Mouse (Mus musculus): ENCODE results near the gene Ttc17. TPM values are rescaled to one million over a fixed set of nuclear protein-coding genes. Genes with fewer than 3 reads are reported as not detected.
A peak's percentile ranks its signal among the peaks of the same experiment; 100 is the strongest.

Ttc17 gene
- total and polyA plus RNA-seq, 2 experiments from 2014 or later, result 19.1 to 22.9 TPM

DNA sequence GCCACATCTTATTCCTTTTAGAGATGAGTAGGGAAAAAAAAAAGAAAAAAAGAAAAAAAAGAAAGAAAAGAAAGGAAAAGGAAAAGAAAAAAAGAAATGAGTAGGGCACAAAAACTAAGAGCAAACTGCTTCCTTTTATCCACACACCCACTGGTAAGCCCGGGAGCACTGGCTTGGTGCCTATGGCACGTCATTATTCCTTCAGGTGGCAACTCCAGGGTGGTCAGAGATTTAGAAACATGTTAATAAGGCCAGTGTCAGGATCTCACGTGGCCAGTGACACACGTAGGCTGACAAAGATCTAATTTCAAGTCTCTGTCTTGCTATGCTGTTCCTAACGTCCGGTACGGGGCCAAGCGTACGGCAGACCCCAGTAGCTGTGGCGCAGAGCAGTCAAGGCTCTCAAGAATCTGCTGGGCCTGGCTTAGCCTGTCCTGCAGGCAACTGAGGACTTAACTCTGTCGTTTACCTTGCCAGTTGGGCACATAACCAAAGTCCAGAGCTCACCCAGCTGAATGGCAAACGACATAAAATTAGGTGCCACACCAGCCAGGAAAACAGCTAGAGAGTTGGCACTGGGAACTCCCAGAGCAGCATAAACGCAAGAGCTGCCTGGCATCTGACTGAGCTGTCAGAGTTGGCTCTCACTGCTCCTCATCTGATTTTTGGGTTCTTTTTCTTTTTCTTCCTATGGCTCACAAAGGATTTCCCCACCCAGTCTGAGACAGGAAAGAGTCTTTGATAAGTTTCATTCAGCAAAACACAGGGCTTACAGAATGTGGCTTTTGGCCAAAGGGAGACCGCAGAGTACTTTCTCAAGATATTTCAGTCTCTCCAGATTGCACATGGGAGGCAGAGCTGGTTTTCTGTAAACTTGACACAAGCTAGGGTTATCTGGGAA lies 72.4 kb downstream of the Ttc17 start:
- WGBS, result 66% methylated on average over 14 of the region's 14 CpGs
- Histone ChIP-seq H3K4me2 (ENCODE audit: low read depth, low read length) (no peak overlapping the region), H3K4me3 (ENCODE audit: low read length) (no peak overlapping the region), H3K4me1 (ENCODE audit: insufficient read depth, low read length) (no peaks in the 10 kb centered on the region), H3K36me3 (ENCODE audit: insufficient read depth, low read length) (peaks cover 32% of the 10 kb centered on the region; the same call in 1 of the 2 replicates), H3K9me3 (ENCODE audit: low read length) (no peaks in the 10 kb centered on the region), H3K9ac (replicated peaks; ENCODE audit: low read length) (no peak overlapping the region), H3K27me3 (ENCODE audit: insufficient read depth, low read length) (no peaks in the 10 kb centered on the region), H3K27ac (peak overlapping the region; percentile 2; the same call in 1 of the 2 replicates)
- ATAC-seq (no peak), DNase-seq (ENCODE audit: low spot score) (peak; percentile 19)
- TF ChIP-seq CTCF (IDR thresholded peaks at IDR 0.05; ENCODE audit: low read depth), result no peak

DNA sequence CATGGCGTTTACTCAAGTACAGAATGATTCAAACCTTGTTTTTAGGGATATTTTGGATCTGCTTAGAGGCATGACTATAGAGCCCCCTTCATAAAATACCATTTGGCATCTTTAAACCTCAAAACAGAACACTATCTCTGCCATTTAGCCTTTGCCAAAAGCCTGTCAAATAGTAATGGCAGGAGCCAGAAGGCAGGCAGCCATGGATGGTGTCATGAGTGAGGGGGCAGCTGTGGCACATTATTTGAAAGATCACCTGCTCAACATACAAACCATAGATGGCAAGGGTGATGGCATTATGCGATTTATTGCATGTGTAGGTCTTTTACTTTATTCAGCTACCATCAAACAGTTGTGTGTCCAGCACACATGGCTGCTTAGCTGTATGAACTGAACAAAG lies 73.4 kb downstream of the Ttc17 start:
- no peak for DNase-seq (ENCODE audit: low spot score)

GRCm38 (mm10) chr2:94329336-94329735 lies 77.2 kb downstream of the Ttc17 start:
- DNase-seq (ENCODE audit: low spot score), result no peak
- Histone ChIP-seq H3K4me2 (ENCODE audit: low read depth, low read length) (no peak overlapping the region), H3K4me3 (ENCODE audit: low read length) (no peak overlapping the region), H3K9me3 (ENCODE audit: low read length) (no peaks in the 10 kb centered on the region), H3K27me3 (ENCODE audit: insufficient read depth, low read length) (no peaks in the 10 kb centered on the region), H3K36me3 (ENCODE audit: insufficient read depth, low read length) (peaks cover 53% of the 10 kb centered on the region; the same call in 1 of the 2 replicates), H3K27ac (no peak overlapping the region), H3K9ac (replicated peaks; ENCODE audit: low read length) (no peak overlapping the region), H3K4me1 (ENCODE audit: insufficient read depth, low read length) (no peaks in the 10 kb centered on the region)
- TF ChIP-seq CTCF (IDR thresholded peaks at IDR 0.05; ENCODE audit: low read depth), result no peak
- ATAC-seq, result no peak
- 94% methylated on average over 13 of the region's 13 CpGs for WGBS

More for the DNA sequence above, 73.4 kb downstream of the Ttc17 start:
- Histone ChIP-seq H3K27ac (no peak overlapping the region), H3K9me3 (ENCODE audit: low read length) (no peaks in the 10 kb centered on the region), H3K27me3 (ENCODE audit: insufficient read depth, low read length) (no peaks in the 10 kb centered on the region), H3K36me3 (ENCODE audit: insufficient read depth, low read length) (peaks cover 33% of the 10 kb centered on the region; the same call in 1 of the 2 replicates), H3K4me2 (ENCODE audit: low read depth, low read length) (no peak overlapping the region), H3K4me1 (ENCODE audit: insufficient read depth, low read length) (no peaks in the 10 kb centered on the region), H3K4me3 (ENCODE audit: low read length) (no peak overlapping the region), H3K9ac (replicated peaks; ENCODE audit: low read length) (no peak overlapping the region)
- 90% methylated on average over 2 of the region's 2 CpGs for WGBS
- no peak for TF ChIP-seq CTCF (IDR thresholded peaks at IDR 0.05; ENCODE audit: low read depth)
- no peak for ATAC-seq

GRCm38 (mm10) chr2:94327836-94328235 lies 78.7 kb downstream of the Ttc17 start:
- no peak for ATAC-seq
- no peak overlapping the region for H3K4me2 ChIP-seq (ENCODE audit: low read depth, low read length)

DNA sequence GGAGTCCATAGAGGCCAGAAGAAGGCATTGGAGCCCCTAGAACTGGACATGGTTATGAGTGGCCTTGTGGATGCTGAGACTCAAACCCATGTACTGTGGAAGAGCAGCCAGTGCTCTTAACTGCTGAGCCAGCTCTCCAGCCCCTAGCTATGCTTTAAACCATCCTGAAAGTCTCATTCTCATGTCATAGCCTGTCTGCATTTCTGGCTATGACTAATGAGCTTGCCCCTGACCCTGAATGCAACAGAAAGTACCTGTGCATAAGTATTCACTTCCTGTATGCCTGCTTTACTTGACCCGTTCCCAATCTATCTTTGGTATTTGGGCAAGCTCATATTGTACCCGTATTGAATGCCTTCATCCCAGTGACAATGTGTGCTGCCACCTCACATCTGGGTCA lies 86.7 kb downstream of the Ttc17 start:
- no peak for TF ChIP-seq CTCF (IDR thresholded peaks at IDR 0.05; ENCODE audit: low read depth)
- peaks cover 55% of the 10 kb centered on the region; the same call in 1 of the 2 replicates for H3K36me3 ChIP-seq (ENCODE audit: insufficient read depth, low read length)
- DNase-seq (ENCODE audit: low spot score), result no peak
- H3K27me3 ChIP-seq (ENCODE audit: insufficient read depth, low read length), result no peaks in the 10 kb centered on the region
- no peaks in the 10 kb centered on the region for H3K4me1 ChIP-seq (ENCODE audit: insufficient read depth, low read length)
- no peaks in the 10 kb centered on the region for H3K9me3 ChIP-seq (ENCODE audit: low read length)
- no peak overlapping the region for H3K9ac ChIP-seq (replicated peaks; ENCODE audit: low read length)
- WGBS, result 90% methylated on average over 2 of the region's 2 CpGs
- no peak for ATAC-seq
- H3K27ac ChIP-seq, result no peak overlapping the region
- no peak overlapping the region for H3K4me2 ChIP-seq (ENCODE audit: low read depth, low read length)
- H3K4me3 ChIP-seq (ENCODE audit: low read length), result no peak overlapping the region

More at GRCm38 (mm10) chr2:94327836-94328235, 78.7 kb downstream of the Ttc17 start:
- H3K27me3 ChIP-seq (ENCODE audit: insufficient read depth, low read length), result no peaks in the 10 kb centered on the region
- WGBS, result 98% methylated on average over 3 of the region's 3 CpGs
- H3K9me3 ChIP-seq (ENCODE audit: low read length), result no peaks in the 10 kb centered on the region
- peaks cover 66% of the 10 kb centered on the region; the same call in 1 of the 2 replicates for H3K36me3 ChIP-seq (ENCODE audit: insufficient read depth, low read length)
- no peak for DNase-seq (ENCODE audit: low spot score)
- no peaks in the 10 kb centered on the region for H3K4me1 ChIP-seq (ENCODE audit: insufficient read depth, low read length)
- H3K27ac ChIP-seq, result no peak overlapping the region
- TF ChIP-seq CTCF (IDR thresholded peaks at IDR 0.05; ENCODE audit: low read depth), result no peak
- no peak overlapping the region for H3K4me3 ChIP-seq (ENCODE audit: low read length)
- no peak overlapping the region for H3K9ac ChIP-seq (replicated peaks; ENCODE audit: low read length)

- DNase-seq (ENCODE audit: low spot score) (peak; percentile 50), ATAC-seq (peak; percentile 38; the same call in 1 of the 2 replicates)
- Histone ChIP-seq H3K4me1 (ENCODE audit: insufficient read depth, low read length) (no peaks in the 10 kb centered on the region), H3K27me3 (ENCODE audit: insufficient read depth, low read length) (no peaks in the 10 kb centered on the region), H3K9me3 (ENCODE audit: low read length) (no peaks in the 10 kb centered on the region), H3K27ac (no peak overlapping the region), H3K4me2 (ENCODE audit: low read depth, low read length) (no peak overlapping the region), H3K9ac (replicated peaks; ENCODE audit: low read length) (no peak overlapping the region), H3K36me3 (ENCODE audit: insufficient read depth, low read length) (peaks cover 43% of the 10 kb centered on the region; the same call in 1 of the 2 replicates), H3K4me3 (ENCODE audit: low read length) (no peak overlapping the region)
- TF ChIP-seq CTCF (IDR thresholded peaks at IDR 0.05; ENCODE audit: low read depth), result peak; percentile 44
- 58% methylated on average over 5 of the region's 5 CpGs for WGBS
Measured at GRCm38 (mm10) chr2:94316526-94316925, 90.0 kb downstream of the Ttc17 start.
